Mouse (Mus musculus) CH12.LX (cell line): ENCODE data around the gene Slc12a6. TPM values are rescaled to one million over a fixed set of nuclear protein-coding genes. Genes with fewer than 3 reads are reported as not detected.

Experiments used
- DNase-seq: peaks from one replicate; pipeline ENCODE4 v3.0.0-alpha.2; 2013; ENCODE audit errors: extremely low read depth
- H3K27ac ChIP-seq: 2 replicates; pipeline ENCODE4 v1.5.1; 2012; ENCODE audit warnings: low read depth, mild to moderate bottlenecking, control low read depth, moderate library complexity; ENCODE audit not compliant: insufficient read depth
- H3K27me3 ChIP-seq: replicated peaks from 2 replicates; pipeline ENCODE3; 2012; ENCODE audit warnings: inconsistent platforms
- H3K36me3 ChIP-seq, 2 experiments: replicated peaks in 1 of 2; 2 replicates each; pipeline versions ENCODE3 to v1.6.1; 2012; ENCODE audit warnings: inconsistent platforms in 1 of 2, low read length in 1 of 2, mild to moderate bottlenecking in 1 of 2, mixed read lengths in 1 of 2, moderate library complexity in 1 of 2; ENCODE audit not compliant: control insufficient read depth in 1 of 2, insufficient read depth in 1 of 2
- H3K4me1 ChIP-seq, 2 experiments: 2 replicates each; pipeline ENCODE4 v1.6.1; 2012; ENCODE audit warnings: inconsistent platforms in 1 of 2, moderate library complexity in 1 of 2; ENCODE audit not compliant: insufficient read depth in 2 of 2, control insufficient read depth in 1 of 2
- H3K4me2 ChIP-seq: 2 replicates; pipeline ENCODE4 v1.6.1; 2012; ENCODE audit warnings: low read depth, mild to moderate bottlenecking, control low read depth; ENCODE audit not compliant: poor library complexity, insufficient read depth, severe bottlenecking
- H3K4me3 ChIP-seq, 3 experiments: fragments of 150-350 bp in 1 of 3; sonication (generic) in 1 of 3; replicated peaks in 1 of 3; 2 replicates each; pipeline versions ENCODE3 to v1.5.1; 2011 to 2012; ENCODE audit warnings: low read depth in 2 of 3, low read length in 2 of 3, mild to moderate bottlenecking in 2 of 3, moderate library complexity in 2 of 3, control low read depth in 1 of 3, improper control_type of control experiment in 1 of 3, inconsistent platforms in 1 of 3, mixed read lengths in 1 of 3; ENCODE audit not compliant: poor library complexity in 1 of 3
- H3K79me2 ChIP-seq: replicated peaks from 2 replicates; pipeline ENCODE4 v1.6.1; 2012; ENCODE audit warnings: mild to moderate bottlenecking, moderate library complexity; ENCODE audit not compliant: control insufficient read depth, poor library complexity, insufficient read depth, severe bottlenecking; ENCODE audit errors: extremely low read depth
- H3K9ac ChIP-seq: 2 replicates; pipeline ENCODE4 v1.6.1; 2012; ENCODE audit warnings: low read depth, mild to moderate bottlenecking, control low read depth, moderate library complexity; ENCODE audit not compliant: insufficient read depth
- H3K9me3 ChIP-seq: replicated peaks from 2 replicates; pipeline ENCODE3; 2012; ENCODE audit warnings: low read length, inconsistent platforms, mixed read lengths
- BHLHE40 ChIP-seq: IDR thresholded peaks from 2 replicates; pipeline ENCODE4 v1.6.1; 2011; ENCODE audit warnings: mild to moderate bottlenecking, low read depth, low read length, improper control_type of control experiment
- CHD2 ChIP-seq: IDR thresholded peaks from 2 replicates; pipeline ENCODE4 v1.6.1; 2011; ENCODE audit warnings: low read length, improper control_type of control experiment
- CTCF ChIP-seq, 2 experiments: IDR thresholded peaks in 1 of 2; conservative IDR thresholded peaks in 1 of 2; 2 replicates each; pipeline ENCODE4 v1.5.1; 2011 to 2012; ENCODE audit warnings: low read depth in 2 of 2, low read length in 2 of 2, improper control_type of control experiment in 1 of 2, inconsistent platforms in 1 of 2, mild to moderate bottlenecking in 1 of 2, moderate library complexity in 1 of 2
- E2F4 ChIP-seq: IDR thresholded peaks from 2 replicates; pipeline ENCODE4 v1.6.1; 2011; ENCODE audit warnings: low read depth, low read length, improper control_type of control experiment; ENCODE audit not compliant: insufficient replicate concordance
- ELF1 ChIP-seq: IDR thresholded peaks from 2 replicates; pipeline ENCODE4 v1.6.1; 2014; ENCODE audit warnings: low read depth, mild to moderate bottlenecking, inconsistent platforms, low read length, improper control_type of control experiment
- EP300 ChIP-seq: IDR thresholded peaks from 2 replicates; pipeline ENCODE4 v1.6.1; 2011; ENCODE audit warnings: low read length, improper control_type of control experiment
- ETS1 ChIP-seq: conservative IDR thresholded peaks from 2 replicates; pipeline ENCODE4 v1.6.1; 2012; ENCODE audit warnings: low read depth, mild to moderate bottlenecking, inconsistent platforms, low read length, improper control_type of control experiment, moderate library complexity
- HCFC1 ChIP-seq: IDR thresholded peaks from 2 replicates; pipeline ENCODE4 v1.6.1; 2012; ENCODE audit warnings: low read depth, mild to moderate bottlenecking, inconsistent platforms, low read length, improper control_type of control experiment
- IRF4 ChIP-seq: IDR thresholded peaks from 2 replicates; pipeline ENCODE4 v1.6.1; 2014; ENCODE audit warnings: low read depth, mild to moderate bottlenecking, inconsistent platforms, low read length, improper control_type of control experiment
- MAZ ChIP-seq: IDR thresholded peaks from 2 replicates; pipeline ENCODE4 v1.6.1; 2012; ENCODE audit warnings: low read depth, mild to moderate bottlenecking, inconsistent platforms, low read length, improper control_type of control experiment, moderate library complexity
- MEF2A ChIP-seq: IDR thresholded peaks from 2 replicates; pipeline ENCODE4 v1.6.1; 2014; ENCODE audit warnings: low read depth, mild to moderate bottlenecking, inconsistent platforms, low read length, improper control_type of control experiment, borderline replicate concordance
- MXI1 ChIP-seq: IDR thresholded peaks from 2 replicates; pipeline ENCODE4 v1.6.1; 2011; ENCODE audit warnings: mild to moderate bottlenecking, low read depth, low read length, improper control_type of control experiment
- MYC ChIP-seq: IDR thresholded peaks from 2 replicates; pipeline ENCODE4 v1.6.1; 2011; ENCODE audit warnings: low read depth, mild to moderate bottlenecking, improper control_type of control experiment, low read length
- NELFE ChIP-seq: IDR thresholded peaks from 2 replicates; pipeline ENCODE4 v1.6.1; 2011; ENCODE audit warnings: low read depth, low read length, improper control_type of control experiment
- NRF1 ChIP-seq: IDR thresholded peaks from 2 replicates; pipeline ENCODE4 v1.6.1; 2014; ENCODE audit warnings: low read depth, mild to moderate bottlenecking, inconsistent platforms, low read length, improper control_type of control experiment, moderate library complexity
- POLR2A ChIP-seq: IDR thresholded peaks from 2 replicates; pipeline ENCODE4 v1.6.1; 2011; ENCODE audit warnings: low read depth, mild to moderate bottlenecking, improper control_type of control experiment, low read length
- RAD21 ChIP-seq: IDR thresholded peaks from 2 replicates; pipeline ENCODE4 v1.6.1; 2011; ENCODE audit warnings: low read depth, mild to moderate bottlenecking, low read length, improper control_type of control experiment, moderate library complexity
- RCOR1 ChIP-seq: conservative IDR thresholded peaks from 2 replicates; pipeline ENCODE4 v1.6.1; 2012; ENCODE audit warnings: low read depth, mild to moderate bottlenecking, inconsistent platforms, low read length, improper control_type of control experiment
- SIN3A ChIP-seq: IDR thresholded peaks from 2 replicates; pipeline ENCODE4 v1.6.1; 2012; ENCODE audit warnings: low read length, improper control_type of control experiment, inconsistent platforms
- TBP ChIP-seq: conservative IDR thresholded peaks from 2 replicates; pipeline ENCODE4 v1.6.1; 2011; ENCODE audit warnings: low read depth, low read length, improper control_type of control experiment
- TCF12 ChIP-seq: IDR thresholded peaks from 2 replicates; pipeline ENCODE4 v1.6.1; 2014; ENCODE audit warnings: low read depth, mild to moderate bottlenecking, inconsistent platforms, low read length, improper control_type of control experiment
- USF1 ChIP-seq: IDR thresholded peaks from 2 replicates; pipeline ENCODE4 v1.6.1; 2014; ENCODE audit warnings: low read depth, mild to moderate bottlenecking, inconsistent platforms, low read length, improper control_type of control experiment
- USF2 ChIP-seq: conservative IDR thresholded peaks from 2 replicates; pipeline ENCODE4 v1.6.1; 2011; ENCODE audit warnings: low read depth, low read length, improper control_type of control experiment
- ZKSCAN1 ChIP-seq: IDR thresholded peaks from 2 replicates; pipeline ENCODE4 v1.6.1; 2012; ENCODE audit warnings: low read depth, inconsistent platforms, low read length, improper control_type of control experiment, borderline replicate concordance
- ZMIZ1 ChIP-seq: IDR thresholded peaks from 2 replicates; pipeline ENCODE4 v1.6.1; 2012; ENCODE audit warnings: low read depth, mild to moderate bottlenecking, inconsistent platforms, low read length, improper control_type of control experiment
- dilution Hi-C: fragments of 300-500 bp; cut with MboI; formaldehyde crosslinking; loops from 2 replicates; pipeline ENCODE4 v1.14.3; 2020; ENCODE audit warnings: low sequenced_read_pairs; ENCODE audit not compliant: extremely low pct_unique_long_range_greater_than_20kb, extremely low pct_ligation_motif_present
- in situ Hi-C: fragments of 300-500 bp; cut with MboI; formaldehyde crosslinking; loops from 3 replicates; pipeline ENCODE4 v1.14.3; 2019; ENCODE audit warnings: low sequenced_read_pairs, low pct_ligation_motif_present, low pct_unique_long_range_greater_than_20kb, mixed read lengths
- polyA plus RNA-seq: library from polyadenylated mRNA; unstranded; fragments of >175 nt; gene quantifications from 2 replicates; pipeline ENCODE4 v1.2.1, GENCODE M21; 2012; ENCODE audit warnings: low read depth; ENCODE audit not compliant: insufficient read length
- total RNA-seq, 2 experiments: library from RNA; depleted of rRNA; stranded (reverse); fragments of 300-350 nt in 1 of 2; fragments of >200 nt in 1 of 2; gene quantifications; 2 replicates each; pipeline ENCODE4 v1.2.3; 2012 to 2014

Slc12a6 gene
- total and polyA plus RNA-seq, 3 experiments: 7.8 to 14.8 (median 10.5) TPM

- Histone ChIP-seq H3K4me3 (no peak overlapping the region), H3K27me3 (no peaks in the 10 kb centered on the region), H3K27ac (no peak overlapping the region), H3K4me1 (no peaks in the 10 kb centered on the region), H3K79me2 (no peaks in the 10 kb centered on the region), H3K9me3 (no peaks in the 10 kb centered on the region), H3K36me3 (no peaks in the 10 kb centered on the region), H3K4me2 (no peak overlapping the region), H3K9ac (no peak overlapping the region)
- in situ Hi-C loops: no loop called here
- dilution Hi-C loops: no loop called here
- DNase-seq: no peak
- TF ChIP-seq ELF1 (no peak), TCF12 (no peak)
Observed at GRCm38 (mm10) chr2:112232623-112233022, 33.0 kb upstream of the Slc12a6 start.

DNA sequence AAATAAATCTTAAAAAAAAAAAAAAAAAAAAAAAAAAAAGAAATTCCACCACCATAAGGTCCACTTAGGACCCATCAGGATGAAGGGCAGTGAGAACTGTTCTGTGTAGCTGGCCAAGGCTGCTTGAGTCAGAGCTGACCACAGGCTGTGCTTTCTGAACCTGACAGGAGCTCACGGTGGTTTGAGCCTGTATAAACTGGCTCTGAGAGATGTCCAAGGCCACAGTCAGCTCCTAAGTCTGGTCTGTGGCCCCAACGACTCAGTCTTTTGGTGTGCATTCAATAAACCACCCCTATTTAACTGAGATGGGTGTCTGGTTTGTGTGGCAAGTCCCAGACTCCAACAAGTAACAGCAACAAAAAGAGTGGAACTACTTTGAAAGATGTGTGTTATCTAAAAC, 29.0 kb upstream of the Slc12a6 start:
- no peak for DNase-seq
- Histone ChIP-seq H3K4me2 (no peak overlapping the region), H3K9ac (no peak overlapping the region)
- TF ChIP-seq IRF4: no peak
- TF ChIP-seq ETS1: no peak
- no peak for TF ChIP-seq MEF2A
- TF ChIP-seq TCF12: no peak
- TF ChIP-seq POLR2A: no peak
- TF ChIP-seq TBP: no peak
- no peak for TF ChIP-seq MYC
- no peak for TF ChIP-seq ZKSCAN1
- TF ChIP-seq MAZ: no peak
- TF ChIP-seq SIN3A: no peak
- no peak for TF ChIP-seq CHD2
- TF ChIP-seq NELFE: no peak
- TF ChIP-seq USF2: no peak
- TF ChIP-seq ELF1: no peak
- no peak for TF ChIP-seq USF1
- TF ChIP-seq, all 38 proteins: peak for 0
- H3K36me3 ChIP-seq: peaks cover 0 to 5% of the 10 kb centered on the region in 2 experiments
- in situ Hi-C loops: no loop called here
- H3K27me3 ChIP-seq: no peaks in the 10 kb centered on the region
- no peaks in the 10 kb centered on the region for H3K9me3 ChIP-seq
- peaks cover 10% of the 10 kb centered on the region for H3K79me2 ChIP-seq
- no peak overlapping the region for H3K27ac ChIP-seq
- peaks cover 3 to 17% of the 10 kb centered on the region in 2 experiments for H3K4me1 ChIP-seq
- dilution Hi-C loops: no loop called here
- no peak overlapping the region for H3K4me3 ChIP-seq

GRCm38 (mm10) chr2:112238006-112238405, 27.6 kb upstream of the Slc12a6 start:
- DNase-seq: no peak
- H3K4me3 ChIP-seq: no peak overlapping the region
- dilution Hi-C loops: no loop called here
- no peak overlapping the region for H3K9ac ChIP-seq
- H3K4me1 ChIP-seq: peaks cover 3 to 31% of the 10 kb centered on the region in 2 experiments
- no peak overlapping the region for H3K27ac ChIP-seq
- TF ChIP-seq E2F4 (no peak), MXI1 (no peak), HCFC1 (no peak), RAD21 (no peak), EP300 (no peak), NRF1 (no peak), ZMIZ1 (no peak), RCOR1 (no peak), POLR2A (no peak), CHD2 (0 out of 2 replicates have a peak, but pooled peaks have one; percentile 9), BHLHE40 (peak; percentile 47; the same call in 1 of the 2 replicates), CTCF (conservative IDR thresholded peaks at IDR 0.05 in 1 of 2, IDR thresholded peaks at IDR 0.05 in 1 of 2; ENCODE audit: low read depth in 2 of 2, low read length in 2 of 2) (no peak)
- H3K9me3 ChIP-seq: no peaks in the 10 kb centered on the region
- H3K79me2 ChIP-seq: peaks cover 10% of the 10 kb centered on the region
- H3K4me2 ChIP-seq: peak overlapping the region; percentile 93
- no peaks in the 10 kb centered on the region for H3K27me3 ChIP-seq
- H3K36me3 ChIP-seq: peaks cover 0 to 19% of the 10 kb centered on the region in 2 experiments
- in situ Hi-C loops: no loop called here
